Mouse (Mus musculus) megakaryocyte, embryonic 14.5 days (primary cell): ENCODE measurements around the gene Rps17. TPM values are rescaled to one million over a fixed set of nuclear protein-coding genes. Genes with fewer than 3 reads are reported as not detected.

Experiments
- H3K27me3 ChIP-seq: replicated peaks from 2 replicates; pipeline ENCODE3; 2012; ENCODE audit warnings: inconsistent platforms
- H3K36me3 ChIP-seq: replicated peaks from 2 replicates; pipeline ENCODE3; 2012; ENCODE audit warnings: low read length, inconsistent platforms, mixed read lengths
- H3K4me1 ChIP-seq: 2 replicates; pipeline ENCODE4 v1.6.1; 2012; ENCODE audit warnings: inconsistent platforms
- H3K4me3 ChIP-seq: replicated peaks from 2 replicates; pipeline ENCODE3; 2012; ENCODE audit warnings: moderate library complexity, mild to moderate bottlenecking, inconsistent platforms
- H3K9me3 ChIP-seq: 2 replicates; pipeline ENCODE4 v1.6.1; 2012; ENCODE audit warnings: inconsistent platforms
- FLI1 ChIP-seq: IDR thresholded peaks from 2 replicates; pipeline ENCODE4 v1.6.1; 2012; ENCODE audit warnings: low read length, inconsistent platforms, mixed read lengths
- GATA1 ChIP-seq: IDR thresholded peaks from 3 replicates; pipeline ENCODE4 v1.6.1; 2012; ENCODE audit warnings: mixed read lengths, low read length, inconsistent platforms, borderline replicate concordance
- polyA plus RNA-seq: library from polyadenylated mRNA; stranded (reverse); fragments of >175 nt; gene quantifications from 2 replicates; pipeline ENCODE4 v1.2.3, GENCODE M21; 2012; ENCODE audit warnings: low replicate concordance; ENCODE audit not compliant: insufficient read depth

Rps17 gene
- polyA plus RNA-seq, 1 experiment = 223 TPM

DNA sequence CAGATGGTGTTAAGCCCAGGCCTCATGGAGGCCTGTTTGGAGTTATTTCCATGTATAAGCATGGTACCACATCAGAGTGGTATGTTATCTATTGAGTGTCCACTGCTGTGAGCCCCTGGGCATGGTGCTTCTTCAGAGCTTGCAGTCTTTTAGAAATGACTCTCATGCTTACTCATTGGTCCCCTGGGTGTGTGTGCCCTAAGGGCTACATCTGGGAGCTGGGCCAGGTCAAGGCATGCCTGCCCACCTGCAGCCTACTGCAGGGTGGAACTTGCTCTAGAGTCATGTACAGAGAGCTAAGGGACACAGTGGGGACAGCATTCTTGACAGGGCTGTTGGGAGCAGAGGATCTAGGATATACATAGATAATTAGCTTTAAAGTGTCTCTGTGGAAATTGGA is 33.5 kb downstream of the Rps17 start:
- H3K27me3 ChIP-seq = no peaks in the 10 kb centered on the region
- peak overlapping the region; percentile 29 for H3K4me3 ChIP-seq
- H3K4me1 ChIP-seq = peaks cover 94% of the 10 kb centered on the region
- H3K36me3 ChIP-seq = peaks cover 31% of the 10 kb centered on the region
- TF ChIP-seq GATA1 (no peak), FLI1 (no peak)
- peaks cover 6% of the 10 kb centered on the region; the same call in 1 of the 2 replicates for H3K9me3 ChIP-seq

DNA sequence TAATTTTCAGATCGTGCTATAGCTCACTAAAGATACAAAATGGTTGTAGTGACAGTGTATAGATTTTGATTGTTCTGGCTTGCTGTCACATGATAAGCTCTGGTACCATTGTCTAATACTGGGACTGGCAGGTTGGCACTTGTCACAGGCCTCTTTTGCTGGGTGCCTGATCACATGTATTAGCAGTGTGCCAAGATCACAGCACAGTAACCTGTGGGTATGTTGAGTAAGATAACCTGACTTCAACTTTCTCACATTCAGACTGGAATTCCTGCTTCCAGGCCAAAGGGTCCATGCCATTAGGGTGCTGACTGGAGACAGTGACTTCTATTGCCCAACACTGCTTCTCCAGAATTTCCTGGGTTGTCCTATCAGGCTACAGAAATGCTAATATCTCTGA is 33.9 kb downstream of the Rps17 start:
- TF ChIP-seq GATA1 (no peak), FLI1 (no peak)
- Histone ChIP-seq H3K4me3 (no peak overlapping the region), H3K9me3 (peaks cover 6% of the 10 kb centered on the region; the same call in 1 of the 2 replicates), H3K4me1 (peaks cover 92% of the 10 kb centered on the region), H3K27me3 (no peaks in the 10 kb centered on the region), H3K36me3 (peaks cover 26% of the 10 kb centered on the region)

DNA sequence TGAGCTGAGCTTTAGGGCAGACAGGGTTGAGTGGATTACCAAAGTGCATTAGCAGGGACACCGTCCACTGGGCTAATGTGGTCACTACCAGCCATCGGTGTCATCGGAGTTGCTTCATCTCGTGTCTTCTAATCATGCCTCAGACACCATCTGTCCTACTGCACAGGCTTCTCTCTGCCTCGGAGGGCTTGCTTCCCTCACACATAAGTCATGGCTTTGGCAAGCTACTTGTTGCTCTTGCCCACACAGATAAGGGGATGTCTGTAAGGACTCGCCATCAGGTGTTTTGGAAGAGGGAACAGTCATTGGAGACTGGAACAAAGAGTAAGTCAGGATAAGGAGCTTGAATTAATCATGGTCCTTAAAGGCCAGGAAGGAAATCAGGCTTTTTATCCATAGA is 35.8 kb downstream of the Rps17 start:
- Histone ChIP-seq H3K4me3 (peak overlapping the region; percentile 82), H3K27me3 (no peaks in the 10 kb centered on the region), H3K4me1 (peaks cover 90% of the 10 kb centered on the region), H3K9me3 (peaks cover 6% of the 10 kb centered on the region; the same call in 1 of the 2 replicates), H3K36me3 (peaks cover 17% of the 10 kb centered on the region)
- TF ChIP-seq FLI1 (no peak), GATA1 (0 out of 3 replicates have a peak, but pooled peaks have one; percentile 10)

DNA sequence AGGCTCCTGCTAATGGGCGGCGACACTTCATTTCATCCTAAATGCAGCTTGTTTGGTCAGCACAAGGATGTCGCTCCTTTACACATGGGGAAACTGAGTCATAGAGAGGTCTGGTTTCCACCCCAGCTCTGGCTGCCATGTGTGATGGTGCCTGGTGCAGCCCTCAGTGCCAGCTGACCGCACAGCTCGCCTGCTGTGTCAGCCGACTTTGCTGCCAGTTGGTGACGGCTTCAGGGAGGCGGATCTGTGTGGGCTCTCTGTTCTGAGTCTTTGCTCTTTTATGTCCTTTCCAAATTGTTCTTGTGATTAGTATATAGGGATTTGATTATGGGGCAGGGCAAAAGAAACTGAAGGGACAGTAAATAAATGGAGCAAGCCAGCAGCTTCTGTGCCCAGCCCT is 37.3 kb downstream of the Rps17 start:
- TF ChIP-seq FLI1 (no peak), GATA1 (no peak)

DNA sequence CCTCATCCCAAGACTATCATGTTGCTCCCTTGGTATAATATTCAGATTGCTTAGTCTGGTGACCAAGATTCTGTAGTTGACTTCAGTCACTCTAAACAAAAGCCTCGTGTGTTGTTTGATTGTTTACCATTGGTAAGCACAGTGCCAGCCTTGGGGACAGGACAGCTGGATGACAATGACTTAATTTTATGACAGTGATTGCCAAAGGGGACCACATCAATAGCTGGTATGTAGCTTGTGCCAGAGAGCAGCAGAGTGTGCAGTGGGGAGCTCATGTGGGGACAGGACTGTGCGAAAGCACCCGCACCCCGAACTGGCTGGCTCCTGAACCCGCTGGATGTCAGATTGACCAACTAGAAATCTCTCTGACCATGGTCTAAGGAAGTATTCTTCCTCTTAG is 40.4 kb downstream of the Rps17 start:
- no peaks in the 10 kb centered on the region for H3K9me3 ChIP-seq
- TF ChIP-seq FLI1 = no peak
- TF ChIP-seq GATA1 = no peak
- H3K27me3 ChIP-seq = peaks cover 6% of the 10 kb centered on the region
- peaks cover 73% of the 10 kb centered on the region for H3K4me1 ChIP-seq
- no peak overlapping the region for H3K4me3 ChIP-seq
- H3K36me3 ChIP-seq = peaks cover 4% of the 10 kb centered on the region

More for the DNA sequence above, 37.3 kb downstream of the Rps17 start:
- H3K36me3 ChIP-seq = peaks cover 11% of the 10 kb centered on the region
- H3K27me3 ChIP-seq = peaks cover 2% of the 10 kb centered on the region
- peaks cover 90% of the 10 kb centered on the region for H3K4me1 ChIP-seq
- peak overlapping the region; percentile 17 for H3K4me3 ChIP-seq
- H3K9me3 ChIP-seq = peaks cover 6% of the 10 kb centered on the region; the same call in 1 of the 2 replicates

DNA sequence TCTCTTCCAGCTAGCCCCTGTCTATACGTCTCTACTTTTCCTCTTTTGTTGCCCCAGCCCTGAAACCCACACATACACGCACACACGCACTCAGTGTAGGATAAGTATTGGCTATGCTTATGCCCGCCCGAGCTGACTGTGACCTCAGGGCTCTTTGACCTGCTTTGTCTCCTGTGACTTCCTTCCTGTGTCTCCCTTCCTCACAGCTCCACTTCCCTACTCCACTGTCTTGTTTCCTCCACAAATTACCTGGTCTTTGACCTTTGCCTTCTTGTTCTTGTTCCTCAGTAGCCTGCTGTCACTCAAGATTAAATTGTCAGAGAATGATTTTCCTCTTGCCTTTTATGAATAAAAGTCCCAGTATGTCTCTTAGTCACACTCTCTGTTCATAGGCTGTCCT is 41.0 kb downstream of the Rps17 start:
- peaks cover 4% of the 10 kb centered on the region for H3K36me3 ChIP-seq
- no peak for TF ChIP-seq FLI1

DNA sequence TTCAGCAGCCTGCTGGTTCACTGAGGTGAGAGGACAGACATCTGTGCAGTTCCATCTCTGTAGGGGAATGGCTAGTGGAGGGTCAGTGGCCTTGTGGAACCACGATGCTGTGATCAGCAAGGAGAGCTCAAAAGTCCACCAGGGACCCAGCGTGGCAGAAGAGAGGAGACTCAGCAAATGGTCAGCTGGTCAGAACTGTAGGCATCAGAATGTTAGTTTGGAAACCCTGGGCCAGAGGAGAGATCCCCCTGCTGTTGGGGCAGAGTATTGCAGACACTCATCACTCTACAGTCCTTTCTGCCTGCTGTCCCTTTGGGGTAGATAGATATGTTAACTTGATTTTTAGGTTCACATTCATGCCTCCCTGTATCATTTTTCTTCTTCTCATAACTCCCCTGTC is 41.4 kb downstream of the Rps17 start:
- TF ChIP-seq FLI1 (no peak), GATA1 (no peak)
- peaks cover 4% of the 10 kb centered on the region for H3K36me3 ChIP-seq

More for the DNA sequence above, 41.0 kb downstream of the Rps17 start:
- Histone ChIP-seq H3K9me3 (no peaks in the 10 kb centered on the region), H3K4me3 (no peak overlapping the region), H3K4me1 (peaks cover 67% of the 10 kb centered on the region), H3K27me3 (peaks cover 6% of the 10 kb centered on the region)

DNA sequence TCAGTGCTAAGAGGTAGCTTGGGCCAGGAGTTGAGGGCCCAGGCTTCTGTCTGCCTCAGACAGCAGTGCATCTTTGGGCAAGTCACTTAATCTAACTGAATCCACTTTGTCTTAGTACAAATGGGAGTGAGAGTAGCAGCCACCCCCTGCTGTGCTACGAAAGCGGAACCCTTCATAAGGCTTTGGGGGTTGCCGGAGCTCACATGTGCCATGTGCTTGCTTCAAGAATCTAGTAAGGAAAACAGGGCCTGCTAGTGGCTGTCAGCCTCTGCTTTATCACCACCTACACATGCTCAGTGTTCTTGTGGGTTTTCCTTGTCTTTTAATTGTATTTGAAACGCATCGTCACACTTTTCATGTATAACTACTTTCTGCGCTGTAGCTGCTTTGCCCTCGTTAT is 43.7 kb downstream of the Rps17 start:
- Histone ChIP-seq H3K9me3 (no peaks in the 10 kb centered on the region), H3K4me1 (peaks cover 44% of the 10 kb centered on the region), H3K4me3 (no peak overlapping the region), H3K36me3 (peaks cover 4% of the 10 kb centered on the region), H3K27me3 (peaks cover 6% of the 10 kb centered on the region)
- TF ChIP-seq FLI1 (no peak), GATA1 (no peak)

More for the DNA sequence above, 41.4 kb downstream of the Rps17 start:
- no peak overlapping the region for H3K4me3 ChIP-seq
- H3K4me1 ChIP-seq = peaks cover 63% of the 10 kb centered on the region
- peaks cover 6% of the 10 kb centered on the region for H3K27me3 ChIP-seq
- no peaks in the 10 kb centered on the region for H3K9me3 ChIP-seq

DNA sequence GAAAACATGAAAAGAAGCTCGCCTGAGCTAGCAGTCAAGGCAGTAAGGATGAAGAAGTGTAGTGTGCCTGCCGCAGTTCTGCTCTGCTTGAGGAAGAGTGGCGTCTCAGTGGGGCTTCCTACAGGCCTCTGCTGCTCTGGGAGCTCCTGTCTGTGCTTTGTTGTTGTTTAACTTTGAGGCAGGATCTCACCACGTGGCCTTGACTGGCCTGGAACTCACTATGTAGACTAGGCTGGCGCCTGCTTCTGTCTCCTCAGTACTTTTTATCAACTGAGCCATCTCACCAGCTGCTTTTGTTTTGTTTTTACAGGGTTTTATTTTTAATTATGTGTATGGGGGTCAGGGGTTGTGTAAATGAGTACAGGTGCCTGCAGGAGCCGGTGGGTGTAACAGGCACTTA is 46.8 kb downstream of the Rps17 start:
- Histone ChIP-seq H3K4me3 (no peak overlapping the region), H3K9me3 (no peaks in the 10 kb centered on the region), H3K27me3 (peaks cover 10% of the 10 kb centered on the region), H3K36me3 (peaks cover 17% of the 10 kb centered on the region), H3K4me1 (peaks cover 21% of the 10 kb centered on the region)
- TF ChIP-seq GATA1 = no peak
- TF ChIP-seq FLI1 = no peak

DNA sequence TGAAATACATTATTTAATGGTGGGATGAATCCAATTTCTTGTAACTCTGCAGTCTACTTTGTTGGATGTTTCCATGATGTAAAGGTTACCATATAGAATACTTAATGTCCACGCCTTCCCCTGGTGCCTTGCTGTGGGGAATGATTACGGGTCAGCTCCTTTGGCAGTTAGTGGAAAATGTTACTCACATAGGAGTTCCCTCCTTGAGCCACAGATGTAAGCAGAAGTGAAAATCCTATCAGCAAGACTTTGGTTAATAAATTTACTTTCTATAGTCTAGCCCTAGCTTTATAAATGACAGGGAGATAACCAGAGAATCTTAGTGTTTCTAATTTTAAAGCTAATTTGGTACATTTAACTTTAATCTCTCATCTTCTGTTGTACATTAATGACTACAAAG is 49.9 kb downstream of the Rps17 start:
- H3K9me3 ChIP-seq = no peaks in the 10 kb centered on the region
- no peak overlapping the region for H3K4me3 ChIP-seq
- peaks cover 22% of the 10 kb centered on the region for H3K4me1 ChIP-seq
- peaks cover 13% of the 10 kb centered on the region for H3K36me3 ChIP-seq
- peaks cover 4% of the 10 kb centered on the region for H3K27me3 ChIP-seq
- no peak for TF ChIP-seq FLI1
- TF ChIP-seq GATA1 = no peak

Other genes starting within 250 kb of the Rps17 start
- gene Slc28a1, start 230.5 kb downstream of the Rps17 start, polyA plus RNA-seq = not detected in 2 replicates
- 2.9 TPM in 1 of 2 replicates, not detected in the other for gene Pde8a, start 131.7 kb downstream of the Rps17 start, polyA plus RNA-seq
- gene Cpeb1, start 110.2 kb upstream of the Rps17 start, polyA plus RNA-seq = not detected in 2 replicates
- not detected in 2 replicates for gene Ap3b2, start 148.7 kb upstream of the Rps17 start, polyA plus RNA-seq
- not detected in 2 replicates for gene BC048679, start 153.0 kb upstream of the Rps17 start, polyA plus RNA-seq
- gene Fsd2, start 221.7 kb upstream of the Rps17 start, polyA plus RNA-seq = not detected in 2 replicates
- gene Whamm, start 226.0 kb upstream of the Rps17 start, polyA plus RNA-seq = 18.6 and 29.6 TPM in 2 replicates